Mouse (Mus musculus) hematopoietic multipotent progenitor cell, adult 10-12 weeks (in vitro differentiated cells): Measurements from ENCODE around the gene Npas2. TPM values are rescaled to one million over a fixed set of nuclear protein-coding genes. Genes with fewer than 3 reads are reported as not detected.

Experiments used
- polyA plus RNA-seq: library from polyadenylated mRNA; stranded (reverse); fragments of >175 nt; gene quantifications from 2 replicates; pipeline ENCODE4 v1.2.3, GENCODE M21; 2012; ENCODE audit warnings: low replicate concordance

Gene Npas2
- polyA plus RNA-seq = 0.49 and 0.52 TPM in 2 replicates

GRCm38 (mm10) chr1:39192997-39193861 lies at the start of gene Npas2:
Gene Npas2 (plus strand): TSS chr1:39193731.

GRCm38 (mm10) chr1:39367601-39368266 lies 174.2 kb downstream of the Npas2 start, which contains the start of gene Rpl31:
Gene Rpl31 (plus strand): TSS chr1:39367842.

Other genes starting within 250 kb of the Npas2 start
- gene Pdcl3, start 208.1 kb upstream of the Npas2 start, polyA plus RNA-seq = 23.6 and 36.5 TPM in 2 replicates
- gene Rpl31, start 174.1 kb downstream of the Npas2 start, polyA plus RNA-seq = 79.8 and 284 TPM in 2 replicates